Mouse (Mus musculus): ENCODE measurements around the gene Ugt1a6a. TPM values are rescaled to one million over a fixed set of nuclear protein-coding genes. Genes with fewer than 3 reads are reported as not detected.

The Ugt1a6a gene
- total RNA-seq, 2 experiments from 2014 or later, result 0.16 TPM; not detected in 1

DNA sequence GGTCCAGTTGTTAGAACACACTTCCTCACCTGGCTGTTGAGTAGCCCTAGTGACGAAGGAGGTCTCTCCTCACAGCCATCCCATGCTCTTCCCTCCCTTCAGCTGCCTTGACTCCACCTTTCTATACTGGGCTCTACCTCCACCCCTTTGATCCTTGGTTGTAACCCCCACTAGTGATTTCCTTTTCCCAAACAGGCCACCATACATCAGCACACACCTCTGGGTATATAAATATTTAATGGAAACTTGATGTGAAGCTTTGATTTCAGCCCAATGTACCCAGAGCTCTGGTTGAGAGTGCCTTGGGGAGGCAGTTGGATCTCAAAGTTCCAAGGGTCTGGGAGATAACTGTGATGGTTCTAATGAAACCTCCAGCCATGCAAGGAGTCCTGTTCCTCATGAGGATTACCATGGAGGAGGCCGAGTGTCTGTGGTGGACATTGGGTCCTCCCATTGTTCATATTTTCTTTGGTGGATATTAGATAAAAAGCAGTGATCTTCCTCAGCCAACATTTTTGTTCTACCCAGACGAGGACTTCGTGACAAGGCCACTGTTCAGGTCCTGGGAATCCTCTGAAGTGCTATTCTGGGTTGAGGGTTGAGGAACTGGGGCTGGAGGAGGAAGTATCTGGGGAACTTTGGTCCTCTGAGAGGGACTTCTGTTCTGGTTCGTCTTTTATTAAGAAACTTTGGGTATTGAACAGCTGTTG is 92.2 kb downstream of the Ugt1a6a start, which contains the start of gene Mroh2a:
TSS of gene Mroh2a (plus strand) at position 317 of the 710 bp plus-strand sequence.
- intact Hi-C loops (cut with DNase I), result no loop called here
- DNase-seq, result no peak

DNA sequence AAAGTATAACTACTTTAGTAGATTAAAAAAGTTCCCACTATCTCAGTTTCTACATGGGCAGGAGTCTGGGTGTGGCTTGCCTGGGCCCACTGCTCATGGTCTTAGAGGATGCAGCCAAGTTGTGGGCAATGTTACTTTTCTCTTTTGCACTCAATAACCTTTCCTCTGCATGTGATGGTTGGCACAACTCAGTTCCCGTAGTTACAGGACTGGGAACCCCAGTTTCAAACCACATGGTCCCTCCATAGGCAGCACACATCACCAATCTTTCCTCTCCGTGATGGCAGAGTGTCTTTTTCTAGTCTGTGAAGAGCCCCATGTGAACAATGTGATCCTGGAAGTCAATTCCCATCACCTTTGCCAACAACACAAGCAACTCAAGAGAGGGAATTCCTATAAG is 92.9 kb downstream of the Ugt1a6a start:
- no peak for DNase-seq
- intact Hi-C loops (cut with DNase I), result no loop called here

DNA sequence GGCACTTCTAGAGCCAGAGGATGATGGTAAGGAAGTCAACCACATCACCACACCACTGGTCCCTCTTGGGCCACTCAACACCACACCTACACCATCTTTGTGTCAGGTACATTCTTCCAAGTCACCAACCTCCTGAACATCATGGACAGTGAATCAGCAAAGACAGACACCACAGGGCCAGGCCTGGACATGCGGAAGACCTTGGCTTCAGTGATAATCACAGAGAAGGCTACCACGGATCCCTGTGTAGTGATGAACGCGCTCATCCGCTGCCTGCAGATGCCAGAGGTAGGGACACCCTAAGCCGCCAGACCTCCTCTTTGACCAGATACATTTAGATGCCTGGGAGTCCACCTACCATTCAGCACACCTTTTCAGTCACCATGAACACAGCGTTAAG is 93.5 kb downstream of the Ugt1a6a start:
- DNase-seq, result no peak
- intact Hi-C loops (cut with DNase I), result no loop called here

GRCm38 (mm10) chr1:88229566-88229965 is 95.0 kb downstream of the Ugt1a6a start:
- DNase-seq, result no peak
- intact Hi-C loops (cut with DNase I), result no loop called here

DNA sequence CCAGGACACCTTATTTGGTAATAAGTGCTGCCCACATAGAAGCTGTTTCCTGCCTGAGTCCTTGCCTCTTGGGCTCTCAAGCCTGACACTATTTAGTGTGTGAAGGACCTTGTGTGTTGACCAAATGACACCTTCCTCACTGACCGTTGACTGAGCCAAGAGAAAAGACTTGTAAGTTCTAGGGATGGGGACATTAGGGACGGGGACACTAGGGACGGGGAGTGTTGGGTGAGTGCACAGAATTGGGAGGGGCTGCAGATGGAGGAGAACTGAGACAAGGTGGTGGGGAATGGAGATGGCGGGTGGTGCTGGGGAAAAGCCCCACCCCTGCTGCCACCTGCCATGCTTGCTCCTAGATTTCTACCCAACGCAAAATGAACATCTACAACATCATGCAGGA is 95.4 kb downstream of the Ugt1a6a start:
- intact Hi-C loops (cut with DNase I), result no loop called here
- DNase-seq, result no peak

DNA sequence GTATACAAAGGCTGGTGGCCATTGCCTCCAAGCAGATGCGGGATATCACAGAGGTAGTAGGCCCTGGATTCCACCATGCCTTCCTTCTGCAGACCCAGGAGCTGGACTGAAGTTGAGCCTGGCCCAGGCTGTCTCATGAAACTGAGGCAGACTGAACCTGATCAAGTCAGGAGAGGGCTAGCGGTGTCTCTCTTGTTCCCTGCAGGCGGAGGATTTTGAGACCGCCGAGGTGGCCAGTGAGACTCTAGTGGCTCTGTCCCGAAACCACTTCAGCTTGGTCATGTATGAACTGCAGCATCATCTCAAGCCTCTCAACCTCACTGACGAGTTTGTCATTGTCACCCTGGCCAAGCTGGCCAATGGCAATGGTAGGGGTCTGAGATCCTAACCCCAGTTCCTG is 95.8 kb downstream of the Ugt1a6a start:
- DNase-seq, result no peak
- intact Hi-C loops (cut with DNase I), result no loop called here

GRCm38 (mm10) chr1:88230981-88231802 is 96.6 kb downstream of the Ugt1a6a start:
- no peak for DNase-seq
- intact Hi-C loops (cut with DNase I), result no loop called here

- DNase-seq, result no peak
Measured at GRCm38 (mm10) chr1:88231803-88232499, 97.3 kb downstream of the Ugt1a6a start.

DNA sequence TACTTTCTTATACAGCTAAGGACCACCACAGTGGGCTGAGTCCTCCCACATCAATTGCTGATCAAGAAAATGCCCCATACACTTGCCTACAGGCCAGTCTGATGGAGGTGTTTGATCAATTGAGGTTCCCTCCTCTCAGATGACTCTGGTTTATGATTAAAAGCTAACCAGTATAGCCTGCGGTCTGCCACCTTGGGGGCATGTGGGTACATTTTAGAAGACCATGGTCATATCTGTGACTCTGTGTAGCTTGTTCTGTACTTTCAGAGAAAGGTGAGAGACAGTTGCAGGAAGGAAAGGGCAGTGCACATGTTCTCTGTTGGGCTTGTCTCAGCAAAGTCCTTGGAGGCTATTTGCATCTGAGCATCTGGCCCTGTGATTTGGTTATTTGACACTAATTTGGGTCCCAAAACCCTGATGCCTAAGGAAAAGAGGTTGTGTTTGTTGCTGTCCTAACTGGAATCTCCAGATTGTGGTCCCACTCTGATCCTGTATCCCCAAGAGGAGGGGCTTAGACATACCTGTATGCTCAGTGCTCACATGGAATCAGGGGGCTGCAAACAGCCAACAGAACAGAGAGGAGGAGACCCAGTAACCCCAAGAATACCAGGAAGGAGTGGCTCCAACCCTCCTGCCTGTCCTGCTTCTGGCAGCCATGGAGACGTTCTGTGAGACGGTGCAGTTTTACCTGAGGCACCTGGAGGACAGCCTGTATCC is 98.2 kb downstream of the Ugt1a6a start:
- no peak for DNase-seq
- intact Hi-C loops (cut with DNase I), result no loop called here

More at GRCm38 (mm10) chr1:88231803-88232499, 97.3 kb downstream of the Ugt1a6a start:
- intact Hi-C loops (cut with DNase I), result no loop called here

GRCm38 (mm10) chr1:88233421-88234247 is 99.0 kb downstream of the Ugt1a6a start:
- no peak for DNase-seq
- intact Hi-C loops (cut with DNase I), result no loop called here

- DNase-seq, result no peak
- intact Hi-C loops (cut with DNase I), result no loop called here
Measured at GRCm38 (mm10) chr1:88234248-88234610, 99.6 kb downstream of the Ugt1a6a start.

DNA sequence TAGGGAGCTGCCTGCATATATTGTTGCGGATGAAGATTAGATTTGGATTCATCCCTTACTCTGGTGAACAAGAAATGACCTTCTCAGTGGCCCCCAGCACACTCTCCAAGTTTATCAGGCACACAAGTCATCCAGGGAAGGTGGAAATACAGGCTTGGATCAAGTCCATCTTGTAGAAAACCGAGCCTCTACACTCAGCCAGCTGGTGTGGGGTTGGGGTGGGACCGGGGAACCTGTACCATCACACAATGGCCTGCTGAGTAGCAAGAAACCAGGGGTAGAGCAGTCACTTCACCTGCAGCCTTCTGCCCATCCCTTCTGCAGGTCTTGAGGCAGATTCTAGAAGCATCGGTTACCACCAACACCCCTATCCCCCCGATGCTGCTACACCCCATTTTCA is 100.0 kb downstream of the Ugt1a6a start:
- no peak for DNase-seq

DNA sequence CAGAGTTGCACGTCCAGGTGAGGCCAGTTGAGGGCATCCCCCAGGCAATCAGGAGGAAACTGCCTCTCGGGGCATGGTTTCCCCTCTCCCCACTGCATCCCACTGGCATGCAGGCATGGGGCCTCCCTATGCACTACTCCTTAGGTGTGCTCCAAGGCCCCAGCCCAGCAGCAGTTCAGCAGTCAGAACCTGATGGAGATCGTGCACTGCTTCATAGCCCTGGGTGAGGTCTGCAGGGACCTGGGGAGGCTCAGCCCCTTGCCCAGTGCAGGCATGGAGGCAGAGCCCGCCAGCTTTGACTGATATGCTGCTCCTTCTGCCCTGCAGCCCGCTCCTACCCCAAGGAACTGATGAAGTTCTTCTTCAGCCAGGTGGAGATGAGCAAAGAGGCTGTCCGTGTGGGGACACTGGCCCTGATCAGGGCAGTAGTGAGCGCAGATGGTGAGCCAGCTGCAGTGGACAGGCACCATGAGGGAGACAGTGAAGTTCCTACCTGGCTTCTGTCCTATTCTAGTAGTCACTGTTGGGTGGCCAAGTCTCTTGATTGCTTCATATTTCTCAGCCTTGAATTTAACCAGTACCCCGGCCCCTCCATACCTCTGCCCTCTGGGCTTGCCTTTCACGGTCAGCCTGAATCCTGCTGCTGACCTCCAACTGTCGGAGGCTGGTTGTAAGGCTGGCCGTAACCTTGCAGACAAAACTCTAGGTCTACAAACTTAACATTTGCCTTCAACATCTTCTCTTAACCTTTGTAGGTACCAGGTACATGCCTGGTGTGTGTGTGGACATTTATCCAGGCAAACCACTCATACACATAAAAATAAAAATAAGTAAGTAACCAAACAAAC is 100.7 kb downstream of the Ugt1a6a start:
- intact Hi-C loops (cut with DNase I), result no loop called here
- no peak for DNase-seq

More for the DNA sequence above, 100.0 kb downstream of the Ugt1a6a start:
- intact Hi-C loops (cut with DNase I), result no loop called here

GRCm38 (mm10) chr1:88235894-88236415 is 101.3 kb downstream of the Ugt1a6a start:
- no peak for DNase-seq
- intact Hi-C loops (cut with DNase I), result no loop called here

GRCm38 (mm10) chr1:88237311-88237710 is 102.7 kb downstream of the Ugt1a6a start:
- intact Hi-C loops (cut with DNase I), result no loop called here
- DNase-seq, result no peak

DNA sequence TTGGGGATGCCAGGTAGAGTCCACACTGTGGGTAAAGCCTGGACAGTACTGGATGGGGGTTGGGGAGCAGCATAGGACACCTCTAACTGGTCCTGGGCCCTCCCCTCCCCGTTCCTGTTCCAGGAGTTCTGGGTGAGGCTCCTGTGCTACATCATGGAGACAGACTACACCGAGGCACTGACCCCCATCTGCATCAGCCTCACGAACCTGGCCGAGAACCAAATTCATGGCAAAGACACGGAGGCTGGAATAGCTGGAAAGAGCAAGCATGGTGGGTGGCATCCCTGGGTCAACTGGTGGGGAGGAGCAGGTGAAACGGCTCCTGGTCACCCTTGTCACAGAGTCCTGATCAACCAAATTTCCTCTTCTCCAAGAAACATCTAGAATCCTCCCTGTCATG is 104.2 kb downstream of the Ugt1a6a start:
- intact Hi-C loops (cut with DNase I), result no loop called here
- no peak for DNase-seq

GRCm38 (mm10) chr1:88240072-88240471 is 105.5 kb downstream of the Ugt1a6a start:
- no peak for DNase-seq
- intact Hi-C loops (cut with DNase I), result no loop called here

DNA sequence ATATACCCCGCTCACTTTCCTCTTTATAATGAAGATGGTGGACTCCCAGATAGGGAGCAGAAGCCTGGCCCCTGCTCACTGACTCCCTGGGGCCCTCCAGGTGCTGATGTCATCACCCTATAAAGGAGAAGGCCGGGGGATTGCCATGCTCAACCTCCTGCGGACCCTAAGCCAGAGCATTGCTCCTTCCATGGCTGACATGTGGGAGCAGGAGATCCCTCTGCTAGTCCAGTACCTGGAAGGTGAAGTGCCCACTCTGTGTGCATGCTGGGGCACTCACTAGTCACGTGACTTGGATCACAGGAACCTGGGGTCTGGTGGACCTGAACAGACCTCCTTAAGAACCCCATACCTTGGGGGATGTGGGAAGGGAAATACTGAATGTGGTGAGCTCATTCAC is 106.0 kb downstream of the Ugt1a6a start:
- no peak for DNase-seq
- intact Hi-C loops (cut with DNase I), result no loop called here

DNA sequence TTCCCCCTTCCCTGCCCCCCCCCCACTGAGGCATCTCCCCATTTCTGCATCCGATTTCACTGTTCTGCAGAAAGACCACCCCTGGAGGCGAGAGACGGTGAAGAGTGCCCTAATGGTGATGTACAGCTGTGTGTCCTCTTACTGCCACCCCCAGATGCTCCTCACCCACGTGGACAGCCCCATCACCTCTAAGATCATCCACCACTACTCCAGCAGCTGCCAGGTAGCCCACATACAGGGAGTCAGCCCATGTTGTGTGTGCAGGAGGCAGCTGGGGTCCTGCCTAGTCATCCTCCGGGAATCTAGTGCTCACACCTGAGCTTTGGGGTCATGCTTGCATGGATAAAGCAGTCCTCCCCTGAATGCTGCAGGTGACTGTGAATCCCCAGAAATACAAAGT is 109.3 kb downstream of the Ugt1a6a start:
- DNase-seq, result no peak
- intact Hi-C loops (cut with DNase I), result no loop called here
